Mouse (Mus musculus): ENCODE measurements at regions not wholly inside any gene's neighbourhood (a gene's known extent, or its start where the extent isn't known, plus 50 kb on each side); places are given as distances from the start of the nearest gene placed in this dataset.

DNA sequence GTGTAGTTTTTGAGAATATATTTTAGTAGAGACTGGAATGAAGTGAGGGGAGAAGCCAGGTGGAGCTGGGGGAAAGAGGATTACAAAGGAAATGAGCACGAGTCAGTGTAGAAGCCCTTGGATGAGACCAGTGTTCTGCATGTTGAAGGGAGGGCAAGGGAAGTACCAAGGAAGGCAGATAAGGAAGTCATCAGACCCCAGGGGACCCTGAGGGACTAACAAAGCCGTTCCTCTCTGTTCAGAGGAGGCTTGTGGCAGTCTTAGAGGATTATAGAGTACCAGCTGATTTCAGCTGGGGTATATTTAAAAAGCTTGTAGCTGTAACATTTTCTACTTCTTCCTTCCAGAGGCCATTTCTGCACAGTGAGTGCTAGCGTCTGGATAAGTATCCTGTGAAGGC lies 56.7 kb upstream of the Igsf9b start:
- TF ChIP-seq CTCF (IDR thresholded peaks at IDR 0.05) = no peak
- H3K27ac ChIP-seq = no peak overlapping the region
- DNase-seq = no peak
- intact Hi-C loops (cut with DNase I) = no loop called here
- no peak overlapping the region for H3K4me3 ChIP-seq

GRCm38 (mm10) chr9:27240926-27241325 lies 58.1 kb upstream of the Igsf9b start:
- Histone ChIP-seq H3K27ac (no peak overlapping the region), H3K4me3 (no peak overlapping the region)
- TF ChIP-seq CTCF (IDR thresholded peaks at IDR 0.05) = no peak
- DNase-seq = no peak
- intact Hi-C loops (cut with DNase I) = no loop called here

DNA sequence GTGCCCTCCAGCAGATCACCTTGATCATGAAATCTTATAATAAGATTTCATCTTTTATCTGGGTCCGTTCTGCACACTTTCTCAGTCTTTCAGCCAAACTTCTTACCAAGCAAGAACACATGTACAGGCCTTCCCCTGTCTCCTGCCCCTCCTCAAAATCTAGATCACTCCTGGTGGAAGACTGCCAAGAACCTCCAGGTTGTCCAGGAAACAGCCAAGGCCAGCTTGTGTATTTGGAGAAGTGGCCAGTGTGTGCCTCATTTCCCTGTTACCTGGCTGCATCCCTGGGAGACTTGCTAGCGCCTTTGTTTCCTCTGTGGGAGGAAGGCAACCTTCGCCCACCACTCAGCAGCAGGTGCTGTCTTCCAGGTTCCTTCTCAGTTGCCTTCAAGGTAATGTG lies 58.5 kb upstream of the Igsf9b start:
- Histone ChIP-seq H3K4me3 (no peak overlapping the region), H3K27ac (no peak overlapping the region)
- intact Hi-C loops (cut with DNase I) = no loop called here
- TF ChIP-seq CTCF (IDR thresholded peaks at IDR 0.05) = no peak
- no peak for DNase-seq

- no peak overlapping the region for H3K27ac ChIP-seq
- TF ChIP-seq CTCF (IDR thresholded peaks at IDR 0.05) = no peak
- intact Hi-C loops (cut with DNase I) = no loop called here
- DNase-seq = no peak
- H3K4me3 ChIP-seq = no peak overlapping the region
Observed at GRCm38 (mm10) chr9:27232692-27233091, 66.3 kb upstream of the Igsf9b start.

DNA sequence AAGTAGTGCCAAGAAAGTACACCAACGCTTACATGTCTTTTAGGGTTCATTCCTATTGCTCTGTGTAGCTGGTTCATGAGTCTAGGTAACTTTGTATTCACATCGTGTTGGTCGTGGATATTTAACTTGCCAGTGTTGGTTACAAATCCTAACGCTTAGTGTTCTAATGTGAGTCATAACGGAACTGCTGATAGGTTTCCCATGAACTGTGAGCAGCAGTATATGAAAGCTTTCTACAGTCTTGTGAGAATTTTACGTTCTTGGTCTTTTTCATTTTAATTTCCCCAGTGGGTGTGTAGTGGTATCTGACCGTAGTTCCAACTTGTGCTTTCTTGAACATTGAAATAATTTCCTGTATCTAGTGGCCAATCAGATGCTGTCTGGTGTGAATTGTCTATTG lies 71.5 kb upstream of the Igsf9b start:
- TF ChIP-seq CTCF (IDR thresholded peaks at IDR 0.05) = no peak
- no peak for DNase-seq
- Histone ChIP-seq H3K27ac (no peak overlapping the region), H3K4me3 (no peak overlapping the region)
- intact Hi-C loops (cut with DNase I) = no loop called here

- intact Hi-C loops (cut with DNase I) = no loop called here
- Histone ChIP-seq H3K4me3 (no peak overlapping the region), H3K27ac (no peak overlapping the region)
- DNase-seq = no peak
- peak; percentile 28 for TF ChIP-seq CTCF (IDR thresholded peaks at IDR 0.05)
Observed at GRCm38 (mm10) chr9:27221183-27221582, 66.0 kb upstream of the Jam3 start.

DNA sequence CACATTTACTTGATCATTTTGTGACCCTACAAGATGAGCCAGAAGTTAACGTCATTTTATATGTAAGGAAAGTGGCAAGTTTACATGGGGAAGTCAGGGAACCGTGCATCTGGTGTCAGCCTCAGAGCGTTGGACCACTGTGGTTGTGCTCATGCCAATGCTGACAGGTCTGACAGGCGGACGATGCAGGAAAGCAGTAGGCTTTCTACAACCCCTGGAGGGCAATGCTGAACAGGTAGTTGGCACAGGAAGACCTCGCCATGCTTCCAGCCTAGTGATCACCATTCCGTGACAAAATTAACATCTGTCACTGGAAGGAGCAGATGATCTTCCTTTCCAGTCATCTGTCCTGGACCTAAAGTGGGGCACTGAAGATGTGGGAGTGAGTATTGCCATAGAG lies 60.8 kb upstream of the Jam3 start:
- Histone ChIP-seq H3K4me3 (no peak overlapping the region), H3K27ac (no peak overlapping the region)
- no peak for TF ChIP-seq CTCF (IDR thresholded peaks at IDR 0.05)
- intact Hi-C loops (cut with DNase I) = no loop called here
- DNase-seq = no peak

- H3K4me3 ChIP-seq = no peak overlapping the region
- no peak for DNase-seq
- intact Hi-C loops (cut with DNase I) = no loop called here
- no peak for TF ChIP-seq CTCF (IDR thresholded peaks at IDR 0.05)
- H3K27ac ChIP-seq = no peak overlapping the region
Observed at GRCm38 (mm10) chr9:27214023-27214422, 58.8 kb upstream of the Jam3 start.

GRCm38 (mm10) chr9:27208840-27209239 lies 53.6 kb upstream of the Jam3 start:
- no peak overlapping the region for H3K27ac ChIP-seq
- TF ChIP-seq CTCF (IDR thresholded peaks at IDR 0.05) = no peak
- intact Hi-C loops (cut with DNase I) = no loop called here
- no peak for DNase-seq
- H3K4me3 ChIP-seq = no peak overlapping the region
